Mouse (Mus musculus) CH12.LX (cell line): ENCODE measurements at regions not wholly inside any gene's neighbourhood (a gene's known extent, or its start where the extent isn't known, plus 50 kb on each side); places are given as distances from the start of the nearest gene placed in this dataset.

Source experiments
- DNase-seq: peaks from one replicate; pipeline ENCODE4 v3.0.0-alpha.2; 2013; ENCODE audit errors: extremely low read depth
- H3K27ac ChIP-seq: 2 replicates; pipeline ENCODE4 v1.5.1; 2012; ENCODE audit warnings: low read depth, mild to moderate bottlenecking, control low read depth, moderate library complexity; ENCODE audit not compliant: insufficient read depth
- H3K27me3 ChIP-seq: replicated peaks from 2 replicates; pipeline ENCODE3; 2012; ENCODE audit warnings: inconsistent platforms
- H3K36me3 ChIP-seq, 2 experiments: replicated peaks in 1 of 2; 2 replicates each; pipeline versions ENCODE3 to v1.6.1; 2012; ENCODE audit warnings: inconsistent platforms in 1 of 2, low read length in 1 of 2, mild to moderate bottlenecking in 1 of 2, mixed read lengths in 1 of 2, moderate library complexity in 1 of 2; ENCODE audit not compliant: control insufficient read depth in 1 of 2, insufficient read depth in 1 of 2
- H3K4me1 ChIP-seq, 2 experiments: 2 replicates each; pipeline ENCODE4 v1.6.1; 2012; ENCODE audit warnings: inconsistent platforms in 1 of 2, moderate library complexity in 1 of 2; ENCODE audit not compliant: insufficient read depth in 2 of 2, control insufficient read depth in 1 of 2
- H3K4me2 ChIP-seq: 2 replicates; pipeline ENCODE4 v1.6.1; 2012; ENCODE audit warnings: low read depth, mild to moderate bottlenecking, control low read depth; ENCODE audit not compliant: poor library complexity, insufficient read depth, severe bottlenecking
- H3K4me3 ChIP-seq, 3 experiments: fragments of 150-350 bp in 1 of 3; sonication (generic) in 1 of 3; replicated peaks in 1 of 3; 2 replicates each; pipeline versions ENCODE3 to v1.5.1; 2011 to 2012; ENCODE audit warnings: low read depth in 2 of 3, low read length in 2 of 3, mild to moderate bottlenecking in 2 of 3, moderate library complexity in 2 of 3, control low read depth in 1 of 3, improper control_type of control experiment in 1 of 3, inconsistent platforms in 1 of 3, mixed read lengths in 1 of 3; ENCODE audit not compliant: poor library complexity in 1 of 3
- H3K79me2 ChIP-seq: replicated peaks from 2 replicates; pipeline ENCODE4 v1.6.1; 2012; ENCODE audit warnings: mild to moderate bottlenecking, moderate library complexity; ENCODE audit not compliant: control insufficient read depth, poor library complexity, insufficient read depth, severe bottlenecking; ENCODE audit errors: extremely low read depth
- H3K9ac ChIP-seq: 2 replicates; pipeline ENCODE4 v1.6.1; 2012; ENCODE audit warnings: low read depth, mild to moderate bottlenecking, control low read depth, moderate library complexity; ENCODE audit not compliant: insufficient read depth
- H3K9me3 ChIP-seq: replicated peaks from 2 replicates; pipeline ENCODE3; 2012; ENCODE audit warnings: low read length, inconsistent platforms, mixed read lengths
- ELF1 ChIP-seq: IDR thresholded peaks from 2 replicates; pipeline ENCODE4 v1.6.1; 2014; ENCODE audit warnings: low read depth, mild to moderate bottlenecking, inconsistent platforms, low read length, improper control_type of control experiment
- ETS1 ChIP-seq: conservative IDR thresholded peaks from 2 replicates; pipeline ENCODE4 v1.6.1; 2012; ENCODE audit warnings: low read depth, mild to moderate bottlenecking, inconsistent platforms, low read length, improper control_type of control experiment, moderate library complexity
- HCFC1 ChIP-seq: IDR thresholded peaks from 2 replicates; pipeline ENCODE4 v1.6.1; 2012; ENCODE audit warnings: low read depth, mild to moderate bottlenecking, inconsistent platforms, low read length, improper control_type of control experiment
- IRF4 ChIP-seq: IDR thresholded peaks from 2 replicates; pipeline ENCODE4 v1.6.1; 2014; ENCODE audit warnings: low read depth, mild to moderate bottlenecking, inconsistent platforms, low read length, improper control_type of control experiment
- MAZ ChIP-seq: IDR thresholded peaks from 2 replicates; pipeline ENCODE4 v1.6.1; 2012; ENCODE audit warnings: low read depth, mild to moderate bottlenecking, inconsistent platforms, low read length, improper control_type of control experiment, moderate library complexity
- MXI1 ChIP-seq: IDR thresholded peaks from 2 replicates; pipeline ENCODE4 v1.6.1; 2011; ENCODE audit warnings: mild to moderate bottlenecking, low read depth, low read length, improper control_type of control experiment
- NELFE ChIP-seq: IDR thresholded peaks from 2 replicates; pipeline ENCODE4 v1.6.1; 2011; ENCODE audit warnings: low read depth, low read length, improper control_type of control experiment
- NRF1 ChIP-seq: IDR thresholded peaks from 2 replicates; pipeline ENCODE4 v1.6.1; 2014; ENCODE audit warnings: low read depth, mild to moderate bottlenecking, inconsistent platforms, low read length, improper control_type of control experiment, moderate library complexity
- PAX5 ChIP-seq: IDR thresholded peaks from 2 replicates; pipeline ENCODE4 v1.6.1; 2012; ENCODE audit warnings: low read length, inconsistent platforms, mixed read lengths
- POLR2A ChIP-seq: IDR thresholded peaks from 2 replicates; pipeline ENCODE4 v1.6.1; 2011; ENCODE audit warnings: low read depth, mild to moderate bottlenecking, improper control_type of control experiment, low read length
- RCOR1 ChIP-seq: conservative IDR thresholded peaks from 2 replicates; pipeline ENCODE4 v1.6.1; 2012; ENCODE audit warnings: low read depth, mild to moderate bottlenecking, inconsistent platforms, low read length, improper control_type of control experiment
- SIN3A ChIP-seq: IDR thresholded peaks from 2 replicates; pipeline ENCODE4 v1.6.1; 2012; ENCODE audit warnings: low read length, improper control_type of control experiment, inconsistent platforms
- SMC3 ChIP-seq: IDR thresholded peaks from 2 replicates; pipeline ENCODE4 v1.6.1; 2011; ENCODE audit warnings: low read depth, low read length, improper control_type of control experiment
- TBP ChIP-seq: conservative IDR thresholded peaks from 2 replicates; pipeline ENCODE4 v1.6.1; 2011; ENCODE audit warnings: low read depth, low read length, improper control_type of control experiment
- TCF12 ChIP-seq: IDR thresholded peaks from 2 replicates; pipeline ENCODE4 v1.6.1; 2014; ENCODE audit warnings: low read depth, mild to moderate bottlenecking, inconsistent platforms, low read length, improper control_type of control experiment
- UBTF ChIP-seq: IDR thresholded peaks from 2 replicates; pipeline ENCODE4 v1.6.1; 2012; ENCODE audit warnings: low read depth, mild to moderate bottlenecking, inconsistent platforms, low read length, improper control_type of control experiment, moderate library complexity
- ZNF384 ChIP-seq: IDR thresholded peaks from 2 replicates; pipeline ENCODE4 v1.6.1; 2012; ENCODE audit warnings: low read depth, low read length, improper control_type of control experiment, inconsistent platforms
- dilution Hi-C: fragments of 300-500 bp; cut with MboI; formaldehyde crosslinking; loops from 2 replicates; pipeline ENCODE4 v1.14.3; 2020; ENCODE audit warnings: low sequenced_read_pairs; ENCODE audit not compliant: extremely low pct_unique_long_range_greater_than_20kb, extremely low pct_ligation_motif_present
- in situ Hi-C: fragments of 300-500 bp; cut with MboI; formaldehyde crosslinking; loops from 3 replicates; pipeline ENCODE4 v1.14.3; 2019; ENCODE audit warnings: low sequenced_read_pairs, low pct_ligation_motif_present, low pct_unique_long_range_greater_than_20kb, mixed read lengths

DNA sequence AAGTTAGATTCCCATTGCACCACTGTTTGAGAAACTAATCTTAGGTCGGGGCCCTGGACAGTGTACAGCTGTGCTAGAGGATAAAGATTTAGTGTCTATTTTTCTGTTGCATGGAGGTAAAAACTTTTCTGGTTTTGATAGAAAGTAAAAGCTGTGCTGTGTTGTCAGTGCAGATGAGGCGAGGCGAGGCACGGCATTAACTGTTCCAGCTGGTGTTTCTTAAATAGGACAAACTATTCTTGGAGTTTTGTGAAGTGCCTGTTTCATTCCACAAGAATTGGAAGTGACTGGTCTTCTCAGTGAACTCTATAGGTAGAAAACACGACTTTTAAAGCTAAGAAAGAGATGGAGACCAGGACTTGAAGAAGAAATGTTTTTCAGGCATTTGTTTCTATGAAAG lies 370.3 kb downstream of the Rprm start:
- dilution Hi-C loops, result no loop called here
- H3K36me3 ChIP-seq, result no peaks in the 10 kb centered on the region

DNA sequence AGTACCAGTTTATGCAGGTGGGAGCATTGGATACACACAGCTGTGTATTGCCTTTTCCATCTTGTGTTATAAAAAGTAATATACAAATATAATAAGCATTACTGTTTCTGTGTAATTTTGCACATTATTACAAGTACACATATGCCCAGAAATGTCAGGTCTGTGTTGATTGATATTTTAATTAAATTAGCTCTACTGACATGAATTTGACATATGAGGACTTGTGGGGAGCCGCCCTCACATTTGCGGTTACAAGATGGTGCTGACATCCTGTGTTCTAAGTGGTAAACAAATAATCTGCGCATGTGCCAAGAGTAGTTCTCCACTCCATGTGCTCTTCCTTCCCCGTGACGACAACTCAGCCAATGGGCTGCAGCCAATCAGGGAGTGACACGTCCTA lies 362.1 kb downstream of the Rprm start:
- Histone ChIP-seq H3K9ac (no peak overlapping the region), H3K27ac (no peak overlapping the region), H3K27me3 (no peaks in the 10 kb centered on the region), H3K79me2 (no peaks in the 10 kb centered on the region), H3K4me1 (no peaks in the 10 kb centered on the region), H3K4me3 (no peak overlapping the region), H3K4me2 (no peak overlapping the region), H3K36me3 (no peaks in the 10 kb centered on the region), H3K9me3 (no peaks in the 10 kb centered on the region)
- in situ Hi-C loops, result no loop called here
- no peak for TF ChIP-seq MAZ
- TF ChIP-seq SIN3A, result no peak
- TF ChIP-seq ZNF384, result no peak
- no peak for TF ChIP-seq SMC3
- dilution Hi-C loops, result no loop called here
- no peak for DNase-seq

More for the DNA sequence above, 370.3 kb downstream of the Rprm start:
- no peak for DNase-seq
- H3K27me3 ChIP-seq, result no peaks in the 10 kb centered on the region
- TF ChIP-seq TCF12 (no peak), TBP (no peak), ELF1 (no peak), SIN3A (no peak), NRF1 (no peak)
- in situ Hi-C loops, result no loop called here
- no peaks in the 10 kb centered on the region for H3K9me3 ChIP-seq
- H3K27ac ChIP-seq, result no peak overlapping the region
- no peak overlapping the region for H3K9ac ChIP-seq
- H3K4me2 ChIP-seq, result no peak overlapping the region
- no peaks in the 10 kb centered on the region for H3K79me2 ChIP-seq
- no peaks in the 10 kb centered on the region for H3K4me1 ChIP-seq
- no peak overlapping the region for H3K4me3 ChIP-seq

DNA sequence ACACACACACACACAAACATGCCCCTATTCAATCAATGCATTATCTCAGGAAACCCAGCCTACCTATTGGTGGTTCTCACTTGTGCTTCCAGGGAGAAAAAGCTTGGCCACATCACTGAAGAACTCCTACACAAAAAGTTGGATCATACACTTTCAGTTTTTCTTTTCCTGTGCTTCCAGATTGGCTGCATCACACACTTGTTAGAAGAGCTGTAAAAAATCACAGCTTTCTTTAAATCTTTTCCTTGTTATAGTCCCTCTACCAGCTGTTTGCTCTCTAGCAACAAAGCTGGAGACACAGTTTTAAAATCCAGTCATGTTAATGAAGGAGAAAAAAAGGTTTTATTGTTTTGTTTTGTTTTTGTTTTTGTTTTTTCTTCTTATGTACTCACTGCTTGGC lies 356.7 kb downstream of the Rprm start:
- dilution Hi-C loops, result no loop called here
- no peak overlapping the region for H3K9ac ChIP-seq

More for the DNA sequence above, 356.7 kb downstream of the Rprm start:
- Histone ChIP-seq H3K27me3 (no peaks in the 10 kb centered on the region), H3K4me2 (no peak overlapping the region), H3K4me3 (no peak overlapping the region), H3K4me1 (no peaks in the 10 kb centered on the region), H3K9me3 (peaks cover 3% of the 10 kb centered on the region), H3K36me3 (no peaks in the 10 kb centered on the region), H3K79me2 (no peaks in the 10 kb centered on the region), H3K27ac (no peak overlapping the region)
- TF ChIP-seq ETS1 (no peak), UBTF (no peak), POLR2A (no peak), TBP (no peak), PAX5 (no peak), NELFE (no peak), MXI1 (no peak), RCOR1 (no peak), IRF4 (no peak), SMC3 (no peak), HCFC1 (no peak)
- in situ Hi-C loops, result no loop called here
- no peak for DNase-seq
